Mouse (Mus musculus) midbrain, embryonic 15.5 days (tissue): ENCODE measurements around the gene Cdkn2a. TPM values are rescaled to one million over a fixed set of nuclear protein-coding genes. Genes with fewer than 3 reads are reported as not detected.

ENCODE experiments used
- ATAC-seq: fragments of 200-750 bp; cut with Nextera tagmentation; replicated peaks from 2 replicates; pipeline ENCODE4 v1.8.0; 2017; ENCODE audit warnings: moderate TSS enrichment
- H3K27ac ChIP-seq: fragments of 300-500 bp; sonication (generic); 2 replicates; pipeline ENCODE4 v1.5.1; 2015; ENCODE audit warnings: mild to moderate bottlenecking, inconsistent platforms
- H3K27me3 ChIP-seq: fragments of 300-500 bp; sonication (generic); replicated peaks from 2 replicates; pipeline ENCODE4 v1.6.1; 2015; ENCODE audit warnings: inconsistent platforms
- H3K36me3 ChIP-seq: fragments of 300-500 bp; sonication (generic); replicated peaks from 2 replicates; pipeline ENCODE4 v1.6.1; 2015; ENCODE audit warnings: inconsistent platforms
- H3K4me1 ChIP-seq: fragments of 300-500 bp; sonication (generic); 2 replicates; pipeline ENCODE4 v1.6.1; 2015; ENCODE audit warnings: inconsistent platforms
- H3K4me2 ChIP-seq: fragments of 300-500 bp; sonication (generic); 2 replicates; pipeline ENCODE4 v1.6.1; 2015; ENCODE audit warnings: inconsistent platforms, mild to moderate bottlenecking, moderate library complexity
- H3K4me3 ChIP-seq: fragments of 300-500 bp; sonication (generic); 2 replicates; pipeline ENCODE4 v1.5.1; 2015; ENCODE audit warnings: mild to moderate bottlenecking, inconsistent platforms
- H3K9ac ChIP-seq: fragments of 300-500 bp; sonication (generic); 2 replicates; pipeline ENCODE4 v1.6.1; 2015; ENCODE audit warnings: mild to moderate bottlenecking, inconsistent platforms
- H3K9me3 ChIP-seq: fragments of 300-500 bp; sonication (generic); 2 replicates; pipeline ENCODE4 v1.6.1; 2016; ENCODE audit warnings: inconsistent platforms
- WGBS: fragments of 180-500 bp; shearing (Covaris S2); methylation state at CpG from one replicate; pipeline ENCODE4 v1.1.7; 2015; ENCODE audit warnings: mixed read lengths; 5-methylcytosine and 5-hydroxymethylcytosine counted together
- polyA plus RNA-seq: library from polyadenylated mRNA; unstranded; fragments of >200 nt; fragmentation: Nextera tagmentation; extraction: Ambion mirVana; gene quantifications from 2 replicates; pipeline ENCODE4 v1.2.1, GENCODE M21; 2015

The Cdkn2a gene
- polyA plus RNA-seq, 1 experiment from 2014 or later, result not detected

DNA sequence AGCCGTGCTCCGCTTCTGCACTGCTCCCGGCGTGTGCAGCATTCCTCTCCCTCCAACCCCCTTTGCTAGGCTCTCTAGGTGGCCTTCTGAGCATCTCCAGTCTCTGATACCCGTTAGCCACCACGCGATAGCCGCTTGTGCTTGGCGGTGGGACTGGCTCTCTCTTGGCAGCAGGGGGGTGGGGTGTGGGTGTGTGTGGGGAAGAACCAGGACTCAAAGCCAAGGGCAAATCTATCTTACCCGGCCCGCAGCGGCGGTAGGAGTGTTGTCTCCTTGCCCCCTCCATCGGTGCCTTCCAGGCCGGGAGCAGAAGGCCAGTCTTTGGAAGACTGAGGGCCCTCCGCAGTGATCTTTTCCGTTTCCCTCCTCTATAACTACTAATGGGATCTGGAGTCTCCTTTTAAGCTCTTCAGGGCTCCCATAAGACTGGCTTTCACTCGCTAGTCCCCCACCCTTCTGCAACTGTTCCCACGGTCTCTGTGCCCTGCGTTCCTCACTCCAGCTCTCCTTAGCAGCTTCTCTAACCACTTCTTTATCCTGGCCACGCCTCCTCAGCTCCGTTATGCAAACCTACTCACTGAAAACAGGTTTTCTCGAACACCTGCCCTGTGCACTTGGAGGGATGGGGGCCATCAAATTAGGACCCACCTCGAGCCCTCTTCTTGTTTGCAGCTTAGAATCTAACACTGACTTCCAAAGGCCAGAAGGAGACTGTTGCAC lies 19.5 kb downstream of the Cdkn2a start:
- peak; percentile 38 for ATAC-seq
- WGBS, result under 1% methylated on average over 24 of the region's 24 CpGs

DNA sequence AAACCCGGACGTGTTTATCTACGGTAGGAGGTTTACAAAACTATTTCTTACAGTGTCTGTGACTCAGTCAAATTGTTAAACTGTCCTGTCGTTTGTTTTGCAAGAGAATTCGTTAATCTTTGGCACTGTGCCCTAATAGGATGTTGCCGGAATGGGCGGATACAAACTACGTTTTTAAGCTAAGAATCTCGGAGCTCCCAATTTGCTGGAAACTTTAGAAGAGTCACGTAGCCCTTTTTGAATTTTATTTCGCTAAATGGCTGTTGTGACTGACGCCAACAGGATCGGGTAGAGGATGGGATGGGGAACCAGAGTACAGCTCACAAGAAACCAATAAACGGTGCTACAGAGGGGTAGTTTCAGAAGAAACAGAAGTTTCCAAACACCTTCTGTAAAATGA lies 20.4 kb downstream of the Cdkn2a start:
- Histone ChIP-seq H3K4me1 (no peaks in the 10 kb centered on the region), H3K27ac (no peak overlapping the region), H3K4me2 (no peak overlapping the region), H3K9ac (no peak overlapping the region), H3K27me3 (peaks cover 82% of the 10 kb centered on the region), H3K36me3 (no peaks in the 10 kb centered on the region), H3K4me3 (no peak overlapping the region), H3K9me3 (no peaks in the 10 kb centered on the region)
- 1% methylated on average over 14 of the region's 14 CpGs for WGBS
- ATAC-seq, result no peak

More for the DNA sequence above, 19.5 kb downstream of the Cdkn2a start:
- no peaks in the 10 kb centered on the region for H3K36me3 ChIP-seq
- no peak overlapping the region for H3K27ac ChIP-seq
- H3K4me3 ChIP-seq, result no peak overlapping the region
- no peaks in the 10 kb centered on the region for H3K9me3 ChIP-seq
- H3K4me2 ChIP-seq, result no peak overlapping the region
- peaks cover 86% of the 10 kb centered on the region for H3K27me3 ChIP-seq
- H3K4me1 ChIP-seq, result no peaks in the 10 kb centered on the region
- H3K9ac ChIP-seq, result no peak overlapping the region

DNA sequence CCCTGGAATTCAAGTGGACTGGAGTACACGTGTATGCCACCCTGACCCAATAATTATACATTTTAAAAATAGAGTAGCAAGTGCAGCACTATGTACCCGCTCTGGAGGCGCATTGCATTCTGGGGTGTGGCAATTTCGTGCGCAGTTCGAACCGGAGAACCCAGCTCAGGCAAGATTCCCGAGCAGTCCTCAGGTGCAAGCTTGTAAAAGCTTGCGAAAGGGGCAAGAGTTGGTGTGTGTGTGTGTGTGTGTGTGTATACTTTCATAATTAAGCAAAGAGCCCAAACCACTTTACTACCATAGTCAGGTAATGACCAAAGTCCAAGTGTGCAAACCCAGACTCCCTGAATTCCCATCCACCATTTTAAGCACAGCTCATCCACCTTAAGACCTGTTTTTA lies 20.9 kb downstream of the Cdkn2a start:
- ATAC-seq, result peak; percentile 35; the same call in 1 of the 2 replicates
- Histone ChIP-seq H3K9ac (no peak overlapping the region), H3K27ac (no peak overlapping the region), H3K36me3 (no peaks in the 10 kb centered on the region), H3K9me3 (no peaks in the 10 kb centered on the region), H3K4me2 (no peak overlapping the region), H3K4me3 (no peak overlapping the region), H3K27me3 (peaks cover 81% of the 10 kb centered on the region), H3K4me1 (no peaks in the 10 kb centered on the region)
- WGBS, result 1% methylated on average over 9 of the region's 9 CpGs

DNA sequence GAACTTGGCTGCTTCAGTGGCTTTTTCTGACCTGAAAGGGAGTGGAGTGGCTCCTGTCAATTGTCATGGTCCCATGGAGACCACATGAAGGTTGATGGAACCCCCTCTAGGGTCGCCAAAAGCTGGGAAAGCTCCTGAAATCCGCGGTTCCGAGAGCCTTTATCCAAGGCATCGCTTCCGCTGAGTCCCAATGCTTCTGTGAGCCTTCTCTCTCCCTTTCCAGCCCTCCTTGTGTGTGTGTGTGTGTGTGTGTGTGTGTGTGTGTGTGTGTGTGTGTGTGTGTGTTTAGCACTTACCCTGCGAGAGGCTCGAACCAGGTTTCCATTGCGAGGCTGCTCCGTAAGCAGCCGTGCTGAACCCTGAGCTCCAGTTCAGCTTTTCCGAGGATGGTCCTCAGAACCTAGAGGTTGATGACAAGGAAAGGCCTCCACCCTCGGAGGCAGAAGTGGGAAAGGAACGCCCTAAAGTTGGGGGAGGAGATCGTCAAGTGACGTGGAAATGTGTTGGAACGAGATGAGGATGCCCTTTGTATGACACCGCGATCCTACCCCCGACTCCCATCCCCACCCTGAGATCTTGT lies 21.4 kb downstream of the Cdkn2a start:
- WGBS, result 1% methylated on average over 20 of the region's 20 CpGs
- no peak overlapping the region for H3K9ac ChIP-seq
- H3K36me3 ChIP-seq, result no peaks in the 10 kb centered on the region
- no peak overlapping the region for H3K4me3 ChIP-seq
- no peaks in the 10 kb centered on the region for H3K9me3 ChIP-seq
- H3K27ac ChIP-seq, result no peak overlapping the region
- H3K4me1 ChIP-seq, result no peaks in the 10 kb centered on the region
- ATAC-seq, result no peak; the same call in 1 of the 2 replicates
- H3K27me3 ChIP-seq, result peaks cover 80% of the 10 kb centered on the region
- no peak overlapping the region for H3K4me2 ChIP-seq

DNA sequence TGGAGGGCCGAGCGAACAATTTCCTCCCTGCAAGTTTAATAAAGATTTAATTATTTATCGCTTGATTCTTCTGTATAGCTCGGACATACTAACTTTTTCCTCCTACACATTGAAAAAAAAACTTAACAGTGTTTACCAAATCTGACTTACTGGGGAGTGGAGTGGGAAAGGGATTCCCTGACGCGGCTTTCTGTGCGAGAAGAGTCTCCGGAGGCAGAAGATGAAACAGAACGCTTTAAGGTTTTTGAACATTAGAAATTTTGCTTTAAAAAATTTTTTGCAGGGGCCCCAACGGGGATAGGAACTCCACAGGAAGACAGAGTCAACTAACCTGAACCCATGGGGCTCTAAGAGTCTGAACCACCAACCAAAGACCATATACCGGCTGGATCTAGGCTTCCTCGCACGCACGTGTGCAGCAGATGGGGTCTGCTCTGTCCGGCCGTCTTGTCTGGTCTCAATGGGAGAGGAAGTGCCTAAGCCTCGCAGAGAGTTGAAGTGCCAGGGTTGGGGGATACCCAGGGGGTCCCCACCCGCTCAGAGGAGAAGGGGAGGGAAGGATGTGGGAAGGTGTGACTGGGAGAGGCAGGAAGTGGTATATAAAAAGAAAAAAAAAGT lies 22.2 kb downstream of the Cdkn2a start:
- Histone ChIP-seq H3K4me2 (no peak overlapping the region), H3K9ac (no peak overlapping the region), H3K27ac (no peak overlapping the region), H3K27me3 (peaks cover 77% of the 10 kb centered on the region), H3K4me1 (no peaks in the 10 kb centered on the region), H3K9me3 (no peaks in the 10 kb centered on the region), H3K4me3 (no peak overlapping the region), H3K36me3 (no peaks in the 10 kb centered on the region)
- no peak for ATAC-seq
- 4% methylated on average over 18 of the region's 18 CpGs for WGBS

DNA sequence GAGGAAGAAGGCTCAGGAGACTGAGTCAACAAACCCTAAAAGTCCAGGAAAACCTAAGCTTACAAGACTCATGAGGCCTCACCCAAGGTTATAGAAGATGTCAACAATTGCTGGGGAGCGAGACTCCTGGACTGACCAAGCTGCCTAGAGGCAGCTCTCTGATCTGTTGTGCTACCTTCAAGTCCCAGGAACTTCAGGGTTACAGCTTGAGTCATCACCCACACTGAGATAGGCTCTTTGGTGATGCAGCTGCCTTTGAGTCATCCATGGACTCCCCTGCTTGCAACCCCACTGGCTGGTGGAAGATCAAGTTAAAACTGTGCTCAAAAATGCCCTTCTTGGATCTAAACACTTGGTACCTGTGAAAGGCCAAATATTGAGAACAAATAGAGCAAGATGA lies 36.7 kb downstream of the Cdkn2a start:
- H3K27ac ChIP-seq, result no peak overlapping the region
- no peaks in the 10 kb centered on the region for H3K36me3 ChIP-seq
- H3K4me2 ChIP-seq, result no peak overlapping the region
- H3K9me3 ChIP-seq, result no peaks in the 10 kb centered on the region
- H3K27me3 ChIP-seq, result no peaks in the 10 kb centered on the region
- WGBS, result 83% methylated on average over 1 of the region's 1 CpGs
- no peak overlapping the region for H3K9ac ChIP-seq
- no peak overlapping the region for H3K4me3 ChIP-seq
- ATAC-seq, result no peak
- no peaks in the 10 kb centered on the region for H3K4me1 ChIP-seq

DNA sequence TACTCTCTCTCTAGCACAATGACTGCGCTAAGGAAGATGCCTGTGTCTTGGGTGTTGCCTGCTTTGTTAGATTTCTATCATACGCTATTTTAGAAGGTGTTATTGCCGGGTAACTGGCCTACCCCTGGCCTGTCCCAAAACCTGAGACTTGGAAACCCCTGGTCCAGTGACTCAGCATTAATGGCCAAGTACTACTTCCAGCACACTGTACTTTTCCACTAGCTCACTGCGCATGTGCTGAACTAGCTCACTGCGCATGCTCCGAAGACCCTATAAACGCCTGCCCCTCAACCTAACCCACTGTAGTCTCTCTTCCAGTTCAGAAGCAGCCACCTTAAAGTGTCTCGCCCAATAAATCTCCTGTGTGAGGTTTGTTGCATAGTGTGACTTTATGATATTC lies 60.0 kb downstream of the Cdkn2a start:
- no peaks in the 10 kb centered on the region for H3K9me3 ChIP-seq
- no peak overlapping the region for H3K4me2 ChIP-seq
- H3K27ac ChIP-seq, result no peak overlapping the region
- no peaks in the 10 kb centered on the region for H3K4me1 ChIP-seq
- H3K27me3 ChIP-seq, result no peaks in the 10 kb centered on the region
- no peak overlapping the region for H3K9ac ChIP-seq
- ATAC-seq, result no peak
- WGBS, result 92% methylated on average over 8 of the region's 8 CpGs
- no peak overlapping the region for H3K4me3 ChIP-seq
- no peaks in the 10 kb centered on the region for H3K36me3 ChIP-seq

Other genes with a start within 250 kb of the Cdkn2a start
- 18.0 and 18.3 TPM in 2 replicates for gene Mtap, start 157.5 kb downstream of the Cdkn2a start, polyA plus RNA-seq
- gene Cdkn2b, start 16.4 kb upstream of the Cdkn2a start, polyA plus RNA-seq, result 0.71 and 1.1 TPM in 2 replicates